Mouse (Mus musculus) gastrocnemius, postnatal 4 days (tissue): Measurements from ENCODE around the gene Med16. TPM values are rescaled to one million over a fixed set of nuclear protein-coding genes. Genes with fewer than 3 reads are reported as not detected.

Experiments
- DNase-seq, 2 experiments: peaks; one replicate each; pipeline ENCODE4 v3.0.0; 2021 to 2022; ENCODE audit warnings: low spot score in 2 of 2, mixed read lengths in 2 of 2
- total RNA-seq, 2 experiments: library from RNA; stranded (reverse); gene quantifications; 2 replicates each; pipeline ENCODE4 v1.2.3; 2021

The Med16 gene
- total RNA-seq, 2 experiments from 2014 or later: 39.4 to 41.1 TPM

- no peak for DNase-seq
Measured at GRCm38 (mm10) chr10:79933861-79934260, 25.1 kb upstream of the Med16 start.

DNA sequence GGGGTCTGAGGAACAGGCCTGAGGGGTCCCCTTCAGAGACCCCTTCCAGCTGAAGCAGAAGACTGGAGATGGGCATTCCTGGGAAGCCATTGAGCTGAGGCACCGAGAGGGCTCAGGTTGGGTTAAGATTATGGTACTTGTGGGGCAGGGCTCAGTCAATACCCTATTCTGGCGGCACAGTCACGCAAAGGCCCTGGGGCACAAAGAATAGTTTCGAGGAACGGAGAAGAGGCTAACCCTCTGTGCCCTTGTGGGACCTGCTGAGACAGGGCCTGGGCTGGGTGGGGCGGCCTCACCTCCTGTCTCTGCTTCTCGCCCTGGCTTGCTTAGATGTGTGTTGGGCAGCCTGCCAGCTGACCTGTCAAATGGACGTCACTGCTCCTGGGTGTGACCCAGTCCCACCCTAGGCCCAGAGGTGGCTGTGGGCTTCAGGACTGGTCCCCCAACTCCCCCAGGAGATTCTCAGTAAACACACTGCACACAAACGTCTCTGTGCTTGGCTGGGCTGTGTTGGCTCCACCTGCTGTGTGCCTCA, 24.5 kb upstream of the Med16 start:
- no peak for DNase-seq

GRCm38 (mm10) chr10:79932736-79933135, 24.0 kb upstream of the Med16 start:
- DNase-seq: peak; percentile 76 to 87

DNA sequence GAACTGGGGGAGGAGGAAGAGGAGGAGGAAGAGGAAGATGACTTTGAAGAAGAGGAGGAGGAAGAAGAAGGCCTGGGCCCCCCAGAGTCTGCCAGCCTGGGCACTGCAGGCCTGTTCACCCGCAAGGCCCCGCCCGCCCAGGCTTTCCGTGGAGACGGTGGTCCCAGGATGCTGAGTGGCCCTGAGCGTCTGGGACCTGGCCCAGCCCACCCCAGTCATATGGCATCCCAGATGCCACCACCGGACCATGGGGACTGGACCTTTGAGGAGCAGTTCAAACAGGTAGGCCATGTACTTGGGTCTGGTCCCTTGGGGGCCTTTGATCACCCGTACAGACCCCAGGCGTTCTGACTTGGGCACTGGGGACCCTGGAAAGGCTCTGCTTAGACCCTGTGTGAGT, 23.1 kb upstream of the Med16 start:
- no peak for DNase-seq

DNA sequence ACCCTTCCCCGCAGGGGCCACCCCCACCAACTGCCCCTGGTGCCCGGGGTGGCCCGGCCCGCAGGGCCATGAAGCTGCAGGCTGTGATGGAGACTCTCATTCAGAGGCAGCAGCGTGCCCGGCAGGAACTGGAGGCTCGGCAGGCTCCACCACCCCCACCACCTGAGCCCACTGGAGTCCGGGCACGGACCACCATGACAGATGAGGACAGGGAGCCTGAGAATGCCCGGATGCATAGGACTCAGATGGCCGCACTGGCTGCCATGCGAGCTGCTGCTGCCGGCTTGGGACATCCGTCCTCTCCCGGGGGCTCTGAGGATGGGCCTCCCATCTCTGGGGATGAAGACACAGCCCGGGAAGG, 22.1 kb upstream of the Med16 start:
- DNase-seq: no peak

- no peak for DNase-seq
Measured at GRCm38 (mm10) chr10:79929967-79930825, 21.5 kb upstream of the Med16 start.

DNA sequence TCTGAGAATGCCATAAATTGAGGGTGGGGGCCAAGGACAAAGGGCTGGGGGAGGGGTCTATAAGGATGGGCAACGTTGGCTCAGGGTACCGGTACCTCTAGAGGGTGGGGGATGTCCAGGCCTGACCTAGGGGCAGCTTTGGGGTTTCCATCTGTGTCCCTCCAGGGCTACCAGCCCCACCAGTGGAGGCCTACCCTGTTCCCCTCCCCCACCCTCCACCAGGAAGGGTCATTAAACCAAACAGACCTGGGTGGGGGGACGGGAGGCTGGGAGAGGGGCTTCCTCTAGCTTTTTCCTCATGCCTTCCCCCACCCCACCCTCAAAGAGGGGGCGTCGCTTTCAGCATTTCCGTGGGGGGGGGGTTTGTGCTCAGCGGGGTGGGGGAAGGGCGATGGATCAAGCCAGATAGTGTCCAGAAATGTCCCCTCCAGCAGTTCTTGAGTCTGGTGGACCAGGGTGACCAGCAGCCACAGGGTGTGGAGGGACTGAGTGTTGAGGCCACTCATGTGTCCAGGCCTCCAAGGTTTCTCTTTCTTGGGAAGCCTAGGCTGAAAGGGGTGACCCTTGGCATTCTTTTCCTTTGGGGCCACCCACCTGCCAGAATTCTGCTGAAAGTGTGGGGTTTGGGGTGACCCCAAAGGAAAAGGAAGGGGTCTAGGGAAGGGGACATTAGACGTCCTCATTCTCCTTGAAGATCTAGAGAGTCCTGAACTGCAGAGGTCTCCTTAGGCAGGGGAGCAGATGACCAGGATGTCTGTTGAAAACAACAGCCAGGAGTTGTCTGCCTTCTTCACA, 20.4 kb upstream of the Med16 start:
- DNase-seq: no peak

GRCm38 (mm10) chr10:79928030-79928694, 19.4 kb upstream of the Med16 start:
- DNase-seq: no peak

DNA sequence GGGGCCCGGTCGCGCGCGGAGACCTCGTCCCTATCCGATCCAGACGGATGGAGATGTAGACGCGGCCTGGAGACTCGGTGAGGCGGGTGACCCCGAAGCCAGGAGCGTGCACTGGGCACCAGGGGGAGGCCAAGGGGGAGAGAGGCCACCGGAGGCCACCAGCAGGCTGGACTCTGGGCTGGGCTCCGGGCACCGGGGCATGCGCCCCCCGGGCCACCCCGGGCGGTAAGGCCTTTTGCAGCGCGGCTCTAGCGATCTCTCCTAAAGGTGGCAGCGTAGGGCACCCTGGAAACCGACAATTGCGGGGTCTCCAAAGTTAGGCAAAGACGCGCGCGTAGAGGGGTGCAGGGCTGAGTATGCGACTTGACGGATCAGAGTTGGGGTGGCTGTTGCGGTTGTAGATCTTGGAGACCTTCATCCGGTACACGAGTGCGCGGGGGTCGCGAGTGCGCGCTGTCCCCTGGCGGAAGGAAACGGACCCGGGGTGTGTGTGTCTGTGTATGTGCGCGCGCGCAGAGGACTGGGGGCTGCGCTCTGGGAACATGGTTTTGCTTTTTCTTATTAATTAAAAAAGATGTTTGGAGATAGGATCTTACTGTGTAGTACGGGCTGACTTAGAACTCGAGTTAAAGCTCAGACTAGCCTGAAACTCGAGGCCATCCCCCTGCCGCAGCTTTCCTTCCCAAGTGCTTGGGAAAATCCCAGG, 18.8 kb upstream of the Med16 start:
- DNase-seq: peak in 1 of 2 experiments; percentile 52

DNA sequence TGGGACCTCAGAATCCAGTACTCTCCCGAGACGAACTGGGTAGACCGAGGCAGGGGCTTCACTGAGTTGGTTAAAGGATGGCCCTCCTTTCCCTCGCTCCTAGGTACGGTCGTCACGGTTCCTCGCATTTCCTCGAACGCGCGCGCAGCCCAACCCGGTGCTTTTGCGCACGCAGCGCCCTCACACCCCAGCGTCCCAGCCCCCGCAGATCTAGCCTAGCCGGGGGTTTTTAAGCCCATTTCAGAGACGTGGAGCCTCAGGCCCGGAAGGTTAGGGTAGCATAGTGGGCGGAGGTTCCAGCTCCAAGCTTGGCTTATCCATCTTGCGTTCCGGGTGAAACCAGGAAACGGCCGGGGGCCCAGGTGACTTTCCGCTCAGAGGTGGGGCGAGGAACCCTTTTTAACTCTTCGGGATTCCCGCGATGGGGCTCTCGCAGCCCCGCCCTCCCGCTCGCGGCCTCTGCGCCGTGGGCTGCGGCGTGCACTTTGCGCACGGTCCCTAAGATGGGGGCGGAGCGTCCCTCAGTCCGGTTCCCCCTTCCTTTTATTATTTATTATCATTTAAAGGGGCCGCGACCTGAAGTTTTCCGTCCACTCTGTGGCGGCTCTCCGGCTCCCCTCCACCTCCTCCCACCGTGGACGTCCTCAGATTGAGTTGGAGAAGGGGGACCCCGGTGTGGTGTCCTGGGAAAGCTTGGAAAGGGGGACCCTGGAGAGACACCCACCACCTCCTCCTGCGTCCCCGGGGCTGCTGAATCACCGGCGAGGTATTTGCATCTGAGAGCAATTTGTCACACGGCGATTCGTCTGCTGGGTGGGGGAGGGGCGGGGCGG, 18.0 kb upstream of the Med16 start, which contains the start of gene Arid3a:
Gene Arid3a (plus strand): TSS at position 553 of the 833 bp plus-strand sequence.
- DNase-seq: peak; percentile 62 to 86

DNA sequence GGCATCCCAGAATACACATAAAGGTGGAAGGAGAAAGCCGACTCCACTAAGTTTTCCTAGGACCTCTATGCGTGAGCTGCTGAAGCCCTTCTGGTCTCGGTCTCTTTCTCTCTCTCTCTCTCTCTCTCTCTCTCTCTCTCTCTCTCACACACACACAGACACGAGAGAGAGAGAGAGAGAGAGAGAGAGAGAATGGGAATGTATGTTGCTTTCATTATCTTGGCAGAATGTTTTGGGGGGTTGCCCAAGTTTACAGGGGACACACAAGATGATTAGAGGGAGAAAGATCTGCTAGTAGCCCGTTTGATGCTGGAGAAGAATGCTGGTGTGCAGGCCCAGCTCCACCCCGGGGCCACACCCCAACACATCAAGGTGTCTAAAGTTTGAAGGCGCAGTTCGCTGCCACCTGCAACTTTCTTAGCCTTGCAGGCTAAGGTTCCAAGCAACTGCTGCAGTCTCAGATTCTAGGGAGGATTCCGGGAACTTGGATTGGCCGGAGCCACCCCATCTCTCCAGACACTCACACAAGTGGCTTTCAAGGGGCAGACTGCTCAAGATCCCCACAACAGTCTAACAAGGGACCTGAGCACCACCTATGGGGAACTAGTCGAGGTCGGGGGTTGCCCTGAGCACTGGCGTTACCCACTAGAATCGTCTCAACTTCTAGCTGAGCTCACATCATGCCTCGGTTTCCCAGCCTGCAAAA, 17.2 kb upstream of the Med16 start:
- DNase-seq: no peak

DNA sequence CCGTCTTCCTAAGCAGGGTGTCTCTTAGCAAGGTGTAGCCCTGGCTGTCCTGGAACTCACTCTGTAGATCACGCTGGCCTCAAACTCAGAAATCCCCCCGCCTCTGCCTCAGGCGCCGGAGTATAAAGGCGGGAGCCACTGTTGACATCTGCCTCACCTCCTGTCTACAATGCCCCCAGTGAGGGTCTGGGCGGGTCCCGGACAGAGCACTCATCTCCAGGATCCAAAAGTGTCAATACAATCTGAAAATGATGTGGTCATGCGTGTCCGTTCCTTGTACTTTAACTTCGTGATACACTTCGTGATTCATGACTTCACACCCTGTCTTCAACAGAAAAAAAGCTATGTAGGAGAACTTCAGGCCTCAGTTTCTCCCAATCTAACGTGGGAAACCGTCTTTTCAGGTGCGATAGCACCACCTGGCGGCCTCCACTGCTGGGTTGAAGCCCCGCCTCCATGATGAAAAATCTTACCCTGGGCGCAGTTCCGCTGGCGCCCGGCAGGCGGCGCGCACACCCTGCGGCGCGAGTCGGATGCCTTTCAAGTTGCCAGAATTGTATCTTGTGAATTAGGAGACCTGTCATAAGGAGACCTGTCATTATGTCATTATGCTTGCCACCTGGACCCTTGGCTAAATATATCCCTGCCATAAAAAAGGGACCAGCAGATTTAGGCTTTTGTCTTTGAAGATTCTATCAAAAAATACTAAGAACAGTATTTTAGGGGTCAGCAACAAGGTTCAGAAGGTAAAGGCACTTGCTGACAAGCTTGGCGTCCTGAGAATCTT, 16.5 kb upstream of the Med16 start:
- peak; percentile 88 to 89 for DNase-seq

GRCm38 (mm10) chr10:79921572-79921971, 12.8 kb upstream of the Med16 start:
- DNase-seq: no peak

DNA sequence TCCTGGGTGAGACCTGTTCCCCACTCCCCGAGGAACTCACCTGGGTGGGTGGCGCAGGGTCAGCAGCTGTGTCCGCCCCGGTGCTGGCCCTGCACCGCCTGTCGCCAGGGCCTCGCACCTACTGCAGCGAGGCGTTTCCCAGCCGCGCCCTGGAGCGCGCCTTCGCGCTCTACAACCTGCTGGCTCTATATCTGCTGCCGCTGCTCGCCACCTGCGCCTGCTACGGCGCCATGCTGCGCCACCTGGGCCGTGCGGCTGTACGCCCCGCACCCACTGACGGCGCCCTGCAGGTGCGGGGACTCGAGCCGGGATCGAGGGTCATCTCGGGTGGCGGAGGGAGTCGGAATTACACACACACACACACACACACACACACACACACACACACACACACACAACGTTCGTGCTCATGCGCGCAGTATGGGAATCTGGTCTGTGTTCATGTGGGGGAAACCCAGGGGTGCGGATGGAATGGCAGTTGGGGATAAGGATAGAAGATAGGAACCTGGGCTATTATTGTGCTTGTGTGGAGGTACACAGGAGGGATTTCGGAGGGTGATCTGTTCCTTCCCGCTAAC, 12.3 kb upstream of the Med16 start, which contains the start of gene R3hdm4:
Gene R3hdm4 (minus strand): TSS at position 251 of the 578 bp plus-strand sequence.
- DNase-seq: no peak

- DNase-seq: no peak
Measured at GRCm38 (mm10) chr10:79920056-79920890, 11.6 kb upstream of the Med16 start.

- no peak for DNase-seq
Measured at GRCm38 (mm10) chr10:79919251-79919849, 10.6 kb upstream of the Med16 start.
